Mouse (Mus musculus): ENCODE measurements around the gene Ppp1r3c.

- TF ChIP-seq CTCF (IDR thresholded peaks at IDR 0.05; ENCODE audit: borderline replicate concordance, insufficient read depth, low read depth, low read length) = no peak
- TF ChIP-seq POLR2A (IDR thresholded peaks at IDR 0.05; ENCODE audit: borderline replicate concordance, insufficient read depth, low read length) = no peak
Measured at GRCm38 (mm10) chr19:36687843-36688637, 48.4 kb downstream of the Ppp1r3c start.

All from cerebellum, adult 2 months (tissue).